Mouse (Mus musculus): ENCODE data around the gene Hsd11b2.

DNA sequence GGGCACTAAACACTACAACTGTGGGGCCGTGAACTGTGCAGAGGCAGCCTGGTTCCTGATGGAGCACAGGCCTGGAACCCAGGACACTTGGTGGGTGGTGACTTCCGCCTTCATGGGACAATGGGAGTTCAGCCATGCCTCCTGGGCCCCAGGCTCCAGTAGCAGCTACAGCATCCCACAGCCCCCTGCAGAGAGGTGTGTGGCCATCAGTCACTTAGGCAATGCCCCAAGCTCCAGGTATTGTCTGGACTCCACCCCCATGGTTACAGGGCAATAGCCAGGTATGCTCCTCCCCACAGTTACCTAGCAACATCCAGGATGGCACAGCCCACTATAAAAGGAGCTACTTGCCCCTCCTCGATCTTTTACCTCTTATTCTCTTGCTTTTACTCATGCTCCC, 36.7 kb downstream of the Hsd11b2 start:
- TF ChIP-seq CTCF (IDR thresholded peaks at IDR 0.05; ENCODE audit: low read depth, low read length) = no peak
- TF ChIP-seq EP300 (IDR thresholded peaks at IDR 0.05; ENCODE audit: insufficient read depth, low read depth, low read length) = 0 out of 2 replicates have a peak, but pooled peaks have one; percentile 55

Measured in ES-Bruce4 (cell line).